Mouse (Mus musculus): ENCODE results near the gene Mcfd2.

DNA sequence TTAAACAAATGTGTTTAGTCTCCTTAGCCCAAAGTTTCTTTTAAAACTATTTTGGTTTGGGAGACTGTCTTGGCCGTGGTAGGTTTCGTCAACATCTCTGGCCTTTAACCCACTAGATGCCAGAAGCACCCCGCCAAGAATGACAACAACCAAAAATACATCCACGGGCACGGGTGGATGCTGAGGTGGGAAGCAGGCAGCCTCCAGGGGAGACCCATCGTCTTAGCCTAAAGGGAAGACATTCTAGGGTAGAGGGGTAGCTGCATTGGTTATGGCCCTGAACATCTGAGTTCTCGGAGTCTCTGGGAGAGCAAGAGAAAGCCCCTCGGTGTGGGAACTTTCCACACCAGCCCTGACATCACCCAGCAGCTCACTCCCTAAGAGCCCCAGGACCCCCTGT lies 48.4 kb upstream of the Mcfd2 start:
- no peak for TF ChIP-seq CTCF (IDR thresholded peaks at IDR 0.05; ENCODE audit: insufficient read depth, low read depth, low read length)
- no peak for TF ChIP-seq POLR2A (IDR thresholded peaks at IDR 0.05; ENCODE audit: insufficient read depth, low read depth, low read length)
